Mouse (Mus musculus) heart, postnatal 0 days (tissue): ENCODE results near the gene Nim1k.

Source experiments
- CTCF ChIP-seq: IDR thresholded peaks from 2 replicates; pipeline ENCODE4 v1.5.1; 2016; ENCODE audit warnings: antibody characterized with exemption, control low read depth, low read depth
- EP300 ChIP-seq: IDR thresholded peaks from 2 replicates; pipeline ENCODE4 v1.6.1; 2016; ENCODE audit warnings: antibody characterized with exemption, low read depth

DNA sequence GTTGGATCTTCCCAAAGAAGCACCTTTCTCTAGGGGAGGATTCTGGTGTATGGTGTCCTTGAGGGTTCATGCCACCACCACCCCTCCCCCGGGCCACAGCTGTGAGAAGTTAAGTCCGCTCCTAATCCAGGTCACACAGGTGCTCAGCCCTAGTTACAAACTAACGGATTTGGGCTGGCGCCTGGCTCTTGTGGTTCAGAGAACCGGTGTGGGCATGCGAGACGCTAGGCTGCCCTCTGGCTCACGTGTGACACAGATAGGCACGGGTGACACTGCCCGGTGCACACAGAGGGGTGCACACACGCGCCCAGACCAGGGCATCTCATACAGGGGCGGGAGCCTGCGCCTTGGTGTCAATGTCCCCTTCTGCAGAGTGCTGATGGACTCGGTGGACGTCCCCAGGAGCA lies 538 bp downstream of the Nim1k start:
- TF ChIP-seq CTCF (no peak), EP300 (no peak)
